Mouse (Mus musculus): ENCODE measurements at regions not wholly inside any gene's neighbourhood (a gene's known extent, or its start where the extent isn't known, plus 50 kb on each side); places are given as distances from the start of the nearest gene placed in this dataset.

GRCm38 (mm10) chr13:90823877-90824276 lies 81.3 kb downstream of the Atp6ap1l start:
- no peak for TF ChIP-seq CTCF (IDR thresholded peaks at IDR 0.05; ENCODE audit: borderline replicate concordance, extremely low read depth, insufficient read depth, insufficient read length)
- no peak for TF ChIP-seq POLR2A (IDR thresholded peaks at IDR 0.05; ENCODE audit: borderline replicate concordance, extremely low read depth, insufficient read depth, insufficient read length, poor library complexity, severe bottlenecking)
